Mouse (Mus musculus) urinary bladder, postnatal 14 days (tissue): ENCODE results near the gene Ankrd27.

Source experiments
- DNase-seq: peaks from one replicate; pipeline ENCODE4 v3.0.0; 2021; ENCODE audit warnings: low spot score

Ankrd27 gene

DNA sequence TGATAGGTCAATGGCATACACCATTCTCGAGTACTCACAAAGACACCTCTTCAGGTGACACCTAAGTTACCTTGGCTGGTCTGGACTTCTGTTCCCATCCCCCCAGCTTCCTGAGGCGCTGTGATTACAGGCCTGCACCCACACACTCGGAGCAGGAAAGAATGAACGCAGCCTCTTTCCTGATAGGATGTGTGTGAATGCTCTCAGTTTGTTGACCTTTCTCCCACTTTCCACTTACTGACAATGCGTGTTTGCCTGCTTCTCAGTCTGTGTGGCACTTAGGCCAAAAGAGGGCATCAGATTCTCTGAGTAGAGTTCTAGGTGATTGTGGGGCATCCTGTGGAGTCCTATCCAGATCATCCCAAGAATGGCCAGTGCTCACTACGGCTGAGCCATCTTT, 54.0 kb downstream of the Ankrd27 start:
- DNase-seq = no peak

- peak; percentile 9 for DNase-seq
These were observed 60.5 kb downstream of the Ankrd27 start for GRCm38 (mm10) chr7:35646317-35647081.

- peak; percentile 98 for DNase-seq
These were observed 61.2 kb downstream of the Ankrd27 start, which contains the start of gene Pdcd5 for GRCm38 (mm10) chr7:35647101-35647698. Gene Pdcd5 (minus strand): TSS chr7:35647521.

- DNase-seq = no peak
These were observed 62.4 kb downstream of the Ankrd27 start for GRCm38 (mm10) chr7:35648239-35649069.

DNA sequence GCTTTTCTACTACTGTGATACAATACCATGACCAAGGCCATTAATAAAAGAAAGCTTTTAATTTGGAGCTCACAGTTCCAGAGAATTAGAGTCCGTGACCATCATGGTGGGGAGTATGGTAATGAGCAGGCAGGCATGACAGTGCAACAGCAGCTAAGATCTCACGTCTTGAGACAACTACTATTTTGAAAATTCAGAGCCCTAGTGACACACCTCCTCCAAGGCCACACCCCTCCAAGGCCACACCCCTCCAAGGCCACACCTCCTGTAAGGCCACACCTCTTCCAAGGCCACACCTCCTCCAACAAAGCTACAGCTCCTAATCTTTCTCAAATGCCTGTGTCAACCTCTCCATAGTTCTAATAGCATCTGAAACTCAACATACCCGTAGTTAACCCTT, 63.0 kb downstream of the Ankrd27 start:
- peak; percentile 36 for DNase-seq

GRCm38 (mm10) chr7:35650716-35651410, 64.8 kb downstream of the Ankrd27 start:
- DNase-seq = no peak

GRCm38 (mm10) chr7:35651583-35652270, 65.7 kb downstream of the Ankrd27 start:
- no peak for DNase-seq

- DNase-seq = no peak
These were observed 71.8 kb downstream of the Ankrd27 start for GRCm38 (mm10) chr7:35657829-35658228.

DNA sequence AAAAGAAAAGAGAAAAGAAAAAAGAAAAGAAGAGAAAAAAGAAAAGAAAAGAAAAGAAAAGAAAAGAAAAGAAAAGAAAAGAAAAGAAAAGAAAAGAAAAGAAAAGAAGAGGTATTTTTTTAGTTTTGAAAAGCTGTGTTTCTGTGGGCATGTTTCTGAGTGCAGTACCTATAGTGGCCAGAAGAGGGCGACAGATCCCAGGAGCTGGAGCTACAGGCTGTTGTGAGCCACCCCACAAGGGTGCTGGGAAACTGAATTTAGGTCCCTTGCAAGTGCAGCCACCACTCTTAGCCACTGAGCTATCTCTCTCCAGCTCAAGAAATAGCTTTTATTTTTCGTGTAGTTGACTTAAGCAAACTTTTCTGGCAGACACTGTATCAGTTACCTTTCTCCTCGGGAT, 73.1 kb downstream of the Ankrd27 start:
- peak; percentile 36 for DNase-seq

GRCm38 (mm10) chr7:35663790-35664376, 77.8 kb downstream of the Ankrd27 start:
- no peak for DNase-seq

DNA sequence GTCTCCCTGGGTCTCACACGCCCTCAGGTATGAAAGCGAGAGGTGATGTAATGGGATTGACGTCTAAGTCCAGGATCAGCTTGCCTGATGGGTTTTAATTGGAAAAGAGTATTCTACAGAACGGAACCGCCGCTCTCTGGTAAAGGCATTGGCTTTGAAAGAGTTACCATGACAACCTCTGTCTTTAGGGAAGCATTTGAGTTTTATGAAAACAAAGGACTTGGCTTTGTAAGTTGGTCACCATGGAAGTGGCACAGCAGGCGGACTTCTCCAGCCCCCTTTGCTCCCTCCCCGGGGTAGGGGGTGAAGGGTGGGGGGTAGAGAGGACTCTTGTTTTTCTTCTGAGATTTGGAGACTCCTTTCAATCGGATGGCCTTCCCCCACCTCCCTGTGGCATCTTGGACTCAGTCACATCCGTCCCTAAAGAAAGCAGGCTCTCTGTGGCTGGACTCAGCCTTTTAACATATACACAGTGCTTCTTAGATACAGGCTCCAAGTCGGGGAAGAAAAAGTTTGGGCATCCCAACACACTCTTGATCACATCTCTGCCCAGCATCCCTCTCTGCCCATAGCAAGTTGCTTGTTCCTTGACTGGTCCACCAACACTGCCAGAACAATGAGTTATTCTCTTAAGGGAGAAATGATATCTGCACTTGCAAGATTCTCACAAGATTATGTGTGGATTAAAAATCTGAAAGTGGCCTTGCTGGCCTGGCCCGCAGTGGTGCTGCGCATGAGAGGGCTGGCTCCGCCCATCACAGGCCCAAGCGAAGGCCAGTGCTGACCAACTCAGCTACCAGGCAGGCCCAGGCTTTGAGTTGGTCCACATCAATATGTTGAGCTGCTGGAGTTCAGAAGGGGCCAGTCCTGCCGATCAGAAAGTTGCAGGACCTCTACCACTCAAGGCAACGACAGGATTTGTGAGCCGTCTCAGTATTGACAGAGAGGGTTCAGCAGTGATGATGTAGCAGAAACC, 82.3 kb downstream of the Ankrd27 start:
- no peak for DNase-seq

GRCm38 (mm10) chr7:35678976-35679375, 92.9 kb downstream of the Ankrd27 start:
- no peak for DNase-seq

- no peak for DNase-seq
These were observed 95.5 kb downstream of the Ankrd27 start for GRCm38 (mm10) chr7:35681559-35681958.

- DNase-seq = no peak
These were observed 97.5 kb downstream of the Ankrd27 start for GRCm38 (mm10) chr7:35683409-35684122.

- no peak for DNase-seq
These were observed 100.2 kb downstream of the Ankrd27 start for GRCm38 (mm10) chr7:35686216-35686615.

DNA sequence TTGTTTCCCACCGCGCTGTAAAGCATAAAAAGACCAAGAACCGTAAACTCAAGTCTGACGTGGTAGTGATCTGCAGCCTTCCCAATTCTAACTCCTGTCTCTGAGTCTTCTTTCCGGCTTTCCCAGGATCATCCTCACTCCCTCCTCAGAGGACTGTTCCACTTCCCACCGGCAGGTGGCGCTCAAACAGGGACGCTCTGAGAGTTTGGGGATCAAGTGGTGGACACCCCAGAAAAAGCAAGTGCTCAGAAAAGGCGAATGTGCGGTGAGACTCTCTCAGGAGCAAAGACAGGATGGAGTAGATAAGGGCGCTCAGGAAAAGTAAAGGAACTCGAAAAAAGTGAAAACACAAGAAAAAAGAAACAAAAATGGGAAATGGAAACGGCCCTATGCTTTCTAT, 100.7 kb downstream of the Ankrd27 start:
- peak; percentile 56 for DNase-seq

DNA sequence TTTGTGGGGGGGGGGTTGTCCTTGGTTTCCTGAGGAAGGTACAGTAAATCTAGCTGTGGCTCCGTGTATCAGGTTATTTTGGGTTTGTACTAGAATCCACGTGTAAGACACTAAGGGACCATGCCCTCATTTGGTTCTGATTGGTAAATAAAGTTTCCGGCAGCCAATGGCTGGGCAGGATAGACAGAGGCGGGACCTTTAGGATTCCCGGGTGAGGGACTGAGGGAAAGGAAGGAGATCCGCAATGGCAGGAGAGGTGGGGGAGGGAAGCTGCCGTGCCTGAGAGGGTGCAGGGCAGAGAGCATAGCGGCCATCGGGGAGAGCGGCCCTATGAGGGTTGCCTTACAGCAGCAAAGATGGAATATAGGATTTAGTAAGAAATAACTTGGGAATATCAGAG, 101.2 kb downstream of the Ankrd27 start:
- DNase-seq = peak; percentile 10

GRCm38 (mm10) chr7:35688276-35688675, 102.2 kb downstream of the Ankrd27 start:
- DNase-seq = no peak
